Mouse (Mus musculus): Measurements from ENCODE around the gene Cwc25.
"Not testable (repeated sequence)": the region's sequence is repeated elsewhere in the genome, so short reads cannot be mapped to it uniquely, and the experiment has no call there.

The Cwc25 gene

DNA sequence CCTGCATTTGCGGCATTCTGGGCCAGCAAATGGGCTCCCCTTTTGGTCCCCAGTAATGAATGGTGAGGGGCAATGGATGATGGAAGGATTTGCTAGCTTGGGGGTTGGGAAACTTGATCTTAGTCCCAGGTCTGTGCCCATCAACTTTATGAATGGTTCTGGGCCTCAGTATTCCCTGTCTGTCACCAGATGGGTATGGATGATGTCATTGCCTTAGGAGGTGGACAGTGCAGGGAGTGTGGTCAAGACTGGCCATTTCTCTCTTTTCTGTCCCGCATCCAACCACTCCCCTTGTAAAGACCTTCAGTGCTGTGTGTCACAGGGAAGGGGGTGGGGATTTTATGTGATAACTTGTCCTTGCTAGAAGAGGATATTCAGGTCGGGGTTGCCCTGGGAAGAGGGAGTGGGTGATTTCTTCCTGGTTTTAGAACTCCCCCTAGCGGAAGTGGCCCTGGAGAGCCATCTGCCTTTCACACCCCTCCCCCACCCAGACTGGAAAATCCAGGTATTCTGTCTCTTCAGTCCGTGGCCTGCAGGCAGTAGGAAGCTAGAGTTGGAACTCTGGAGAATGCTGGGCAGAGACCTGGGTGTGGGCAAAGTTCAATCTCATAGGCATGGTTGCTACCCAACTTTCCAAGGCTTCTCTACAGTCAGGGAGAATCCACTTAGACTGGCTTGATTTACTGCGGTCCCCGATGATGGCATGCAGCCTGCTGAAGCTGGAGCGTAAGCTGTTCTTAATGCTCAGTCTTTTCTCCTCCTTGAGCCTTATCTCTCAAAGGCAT is 35.2 kb upstream of the Cwc25 start:
- peak; percentile 64 to 69 for DNase-seq (ENCODE audit: low spot score in 2 of 2)

DNA sequence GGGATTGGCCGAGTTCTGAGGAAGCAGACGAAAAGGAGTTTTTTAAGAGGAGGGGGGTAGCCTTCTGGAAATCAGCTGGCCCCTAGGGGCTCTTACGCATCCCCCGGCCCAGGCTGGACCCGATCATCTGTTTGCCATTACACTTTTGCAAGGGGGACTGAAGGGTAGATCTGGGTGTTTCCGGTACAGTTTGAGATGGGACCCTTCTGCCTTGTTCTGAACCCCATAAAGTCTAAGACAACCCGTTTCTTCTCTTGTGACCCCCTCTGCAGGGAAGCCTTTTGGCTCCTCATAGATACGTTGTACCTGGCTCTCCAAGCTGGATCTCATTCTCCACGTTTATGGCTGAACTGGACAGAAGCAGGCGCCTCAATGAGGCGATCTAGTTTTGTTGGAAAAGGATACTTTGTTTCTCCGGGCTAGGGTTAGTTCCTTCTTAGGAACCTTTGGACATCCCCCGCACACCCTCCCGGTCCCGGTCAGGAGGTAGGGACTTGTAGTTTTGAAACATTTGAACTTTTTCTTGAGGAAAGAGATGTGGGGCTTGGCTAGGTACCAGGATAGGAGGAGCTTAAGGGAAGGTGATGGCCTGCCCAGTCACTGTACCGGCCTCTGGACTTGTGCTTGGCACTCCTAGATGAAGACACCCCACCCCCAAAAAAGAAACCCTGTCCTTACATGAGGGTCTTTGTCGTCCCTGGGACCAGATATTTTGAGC is 34.5 kb upstream of the Cwc25 start:
- DNase-seq (ENCODE audit: low spot score in 2 of 2), result no peak

GRCm38 (mm10) chr11:97799994-97800690 is 33.8 kb upstream of the Cwc25 start:
- no peak for DNase-seq (ENCODE audit: low spot score in 2 of 2)

DNA sequence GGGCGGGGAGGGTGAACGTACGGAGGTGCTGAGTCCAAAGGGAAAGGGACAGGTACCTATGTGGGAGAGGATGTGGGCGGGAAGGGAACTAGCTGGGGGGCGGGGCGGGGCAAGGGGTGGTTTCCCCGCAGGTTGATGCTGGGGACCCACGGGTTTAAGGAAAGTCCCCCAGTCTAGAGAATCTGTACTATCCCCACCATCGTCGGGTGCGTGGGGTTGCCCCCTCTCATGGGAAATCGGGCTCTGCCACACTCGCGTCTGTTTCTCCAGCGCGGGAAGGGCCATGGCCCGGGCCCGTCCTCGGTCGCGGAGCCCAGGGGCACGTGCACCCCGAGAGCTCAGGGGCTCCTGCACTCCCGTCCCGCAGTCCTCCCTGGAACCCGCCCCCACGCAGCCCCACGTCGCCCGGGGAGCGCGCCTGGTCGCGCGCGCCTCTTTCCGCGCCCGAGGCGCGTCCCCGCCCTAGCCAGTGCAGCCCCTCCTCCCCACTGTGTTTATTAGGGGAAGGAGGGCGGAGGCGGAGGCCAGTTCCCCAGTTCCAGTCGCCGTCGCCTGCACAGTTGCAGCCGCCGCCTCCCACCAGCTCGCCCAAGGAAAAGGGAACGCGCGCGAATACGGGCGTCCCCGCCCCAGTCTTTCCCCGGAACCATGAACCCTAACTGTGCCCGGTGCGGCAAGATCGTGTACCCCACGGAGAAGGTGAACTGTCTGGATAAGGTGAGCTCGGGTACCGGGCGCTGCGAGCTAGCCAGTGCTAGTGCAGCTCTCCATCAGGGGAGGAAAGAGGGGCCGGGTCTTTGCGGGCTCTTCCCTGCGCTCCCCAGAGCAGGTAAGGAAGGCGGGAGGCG is 33.0 kb upstream of the Cwc25 start:
- peak; percentile 84 to 85 for DNase-seq (ENCODE audit: low spot score in 2 of 2)

- DNase-seq (ENCODE audit: low spot score in 2 of 2), result peak; percentile 94 to 96
These were observed 32.4 kb upstream of the Cwc25 start, which contains the start of gene Lasp1 for GRCm38 (mm10) chr11:97798782-97799145. TSS of gene Lasp1 (plus strand) at chr11:97799000.

DNA sequence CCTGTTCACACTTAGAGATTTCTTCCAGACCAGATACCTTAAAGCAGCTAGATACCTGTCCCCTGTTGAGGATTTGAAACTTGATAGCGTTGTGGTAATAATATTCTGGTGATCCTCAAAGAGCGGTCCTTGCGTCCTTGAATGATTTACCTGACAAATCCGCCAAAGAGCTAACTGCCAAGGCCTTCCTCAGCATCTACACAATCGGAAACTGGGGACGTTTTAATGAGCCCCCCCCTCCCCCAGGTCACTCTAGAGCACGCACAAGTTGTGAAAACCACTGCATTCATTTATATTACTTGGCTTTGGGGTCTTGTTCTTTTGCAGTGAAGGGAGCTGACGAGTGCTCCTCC is 31.7 kb upstream of the Cwc25 start:
- DNase-seq (ENCODE audit: low spot score in 2 of 2), result no peak

- no peak for DNase-seq (ENCODE audit: low spot score in 2 of 2)
These were observed 31.2 kb upstream of the Cwc25 start for GRCm38 (mm10) chr11:97797369-97798082.

DNA sequence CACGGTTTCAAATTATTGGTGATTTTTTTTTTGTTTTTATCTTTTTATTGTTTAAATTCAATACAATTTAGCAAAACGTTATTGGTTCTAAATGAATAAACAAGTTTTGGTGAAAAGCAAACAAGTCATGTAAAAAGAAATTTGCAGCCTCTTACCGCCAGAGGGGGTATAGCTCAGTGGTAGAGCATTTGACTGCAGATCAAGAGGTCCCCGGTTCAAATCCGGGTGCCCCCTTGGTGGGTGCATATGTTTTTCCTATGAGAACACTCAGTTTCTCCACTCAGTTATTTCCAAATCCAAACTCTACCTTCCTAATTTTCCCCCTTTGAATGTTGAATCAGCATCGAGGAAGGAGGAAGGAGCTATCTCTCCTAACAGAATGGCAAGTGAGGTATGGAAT is 30.6 kb upstream of the Cwc25 start:
- peak; percentile 83 to 92 for DNase-seq (ENCODE audit: low spot score in 2 of 2)

GRCm38 (mm10) chr11:97793165-97793564 is 26.8 kb upstream of the Cwc25 start:
- DNase-seq (ENCODE audit: low spot score in 2 of 2), result no peak

- DNase-seq (ENCODE audit: low spot score in 2 of 2), result not testable (repeated sequence)
These were observed 24.6 kb upstream of the Cwc25 start for GRCm38 (mm10) chr11:97790778-97791438.

GRCm38 (mm10) chr11:97789727-97790126 is 23.4 kb upstream of the Cwc25 start:
- DNase-seq (ENCODE audit: low spot score in 2 of 2), result no peak

- no peak for DNase-seq (ENCODE audit: low spot score in 2 of 2)
These were observed 21.6 kb upstream of the Cwc25 start for GRCm38 (mm10) chr11:97787961-97788360.

- DNase-seq (ENCODE audit: low spot score in 2 of 2), result no peak
These were observed 16.2 kb upstream of the Cwc25 start for GRCm38 (mm10) chr11:97782564-97782895.

GRCm38 (mm10) chr11:97781832-97782563 is 15.6 kb upstream of the Cwc25 start, which contains the start of gene Rpl23:
TSS of gene Rpl23 (minus strand) at chr11:97782437.
- DNase-seq (ENCODE audit: low spot score in 2 of 2), result peak; percentile 100

DNA sequence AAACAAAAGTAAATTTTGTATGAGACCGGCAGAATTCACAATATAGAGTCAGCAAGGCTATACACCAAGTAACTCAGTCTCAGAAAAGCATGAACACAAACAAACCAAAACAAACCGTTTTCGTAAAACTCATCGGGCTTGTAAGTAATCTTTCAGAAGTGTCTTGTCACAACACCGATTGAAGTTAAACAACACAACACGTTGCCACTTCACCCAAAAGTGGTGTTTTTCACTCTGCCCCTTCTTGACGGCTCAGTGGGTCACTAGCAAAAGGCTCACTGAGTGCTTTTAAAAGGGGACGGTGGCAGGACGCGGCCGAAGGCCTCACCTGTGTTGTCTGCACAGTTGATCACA is 15.1 kb upstream of the Cwc25 start:
- no peak for DNase-seq (ENCODE audit: low spot score in 2 of 2)

DNA sequence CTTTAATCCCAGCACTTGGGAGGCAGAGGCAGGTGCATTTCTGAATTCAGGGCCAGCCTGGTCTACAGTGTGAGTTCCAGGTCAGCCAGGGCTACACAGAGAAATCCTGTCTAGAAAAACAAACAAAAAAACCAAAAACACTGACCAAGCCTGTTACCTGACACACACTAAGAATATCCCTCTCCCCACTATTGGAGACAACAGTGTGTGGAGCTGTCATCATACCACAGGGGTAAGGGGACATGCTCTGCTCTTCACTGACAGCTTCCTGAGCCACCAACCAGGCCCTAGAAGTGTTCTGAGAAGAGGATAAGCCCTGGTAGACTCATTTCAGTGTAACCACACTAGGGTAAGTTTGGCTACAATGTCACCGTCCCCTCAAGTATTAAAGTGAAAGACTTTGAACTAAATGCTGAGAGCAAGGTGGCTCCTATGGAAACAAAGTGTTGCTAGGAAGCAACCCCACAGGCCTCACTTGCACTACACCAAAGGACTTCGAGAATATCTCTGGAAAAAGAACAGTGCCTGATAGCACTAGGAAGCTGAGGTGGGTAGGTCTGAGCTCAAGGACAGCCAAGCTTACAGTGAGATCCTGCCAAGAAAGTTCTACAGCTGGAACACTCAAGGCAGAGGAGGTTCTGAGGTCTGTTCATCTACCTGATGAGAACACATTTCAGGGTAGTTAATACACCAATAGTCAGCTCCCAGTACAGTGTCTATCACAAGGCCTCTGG is 13.8 kb upstream of the Cwc25 start:
- no peak for DNase-seq (ENCODE audit: low spot score in 2 of 2)

- DNase-seq (ENCODE audit: low spot score in 2 of 2), result no peak
These were observed 12.6 kb upstream of the Cwc25 start for GRCm38 (mm10) chr11:97778918-97779317.

DNA sequence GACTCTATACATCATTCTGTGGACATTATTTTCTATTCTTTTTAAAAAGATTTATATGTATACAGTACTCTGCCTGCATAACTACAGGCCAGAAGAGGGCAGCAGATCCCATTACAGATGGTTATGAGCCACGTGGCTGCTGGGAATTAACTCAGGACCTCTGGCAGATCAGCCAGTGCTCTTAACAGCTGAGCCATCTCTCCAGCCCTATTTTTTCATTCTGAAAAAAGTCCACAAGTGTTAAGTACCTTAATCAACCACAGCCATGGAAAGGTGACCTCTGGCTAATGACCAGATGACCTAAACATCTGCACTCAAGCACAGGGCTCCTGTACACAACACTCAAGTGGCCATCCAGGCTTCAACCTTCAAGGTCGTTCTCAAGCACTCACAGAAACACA is 10.8 kb upstream of the Cwc25 start:
- DNase-seq (ENCODE audit: low spot score in 2 of 2), result no peak

DNA sequence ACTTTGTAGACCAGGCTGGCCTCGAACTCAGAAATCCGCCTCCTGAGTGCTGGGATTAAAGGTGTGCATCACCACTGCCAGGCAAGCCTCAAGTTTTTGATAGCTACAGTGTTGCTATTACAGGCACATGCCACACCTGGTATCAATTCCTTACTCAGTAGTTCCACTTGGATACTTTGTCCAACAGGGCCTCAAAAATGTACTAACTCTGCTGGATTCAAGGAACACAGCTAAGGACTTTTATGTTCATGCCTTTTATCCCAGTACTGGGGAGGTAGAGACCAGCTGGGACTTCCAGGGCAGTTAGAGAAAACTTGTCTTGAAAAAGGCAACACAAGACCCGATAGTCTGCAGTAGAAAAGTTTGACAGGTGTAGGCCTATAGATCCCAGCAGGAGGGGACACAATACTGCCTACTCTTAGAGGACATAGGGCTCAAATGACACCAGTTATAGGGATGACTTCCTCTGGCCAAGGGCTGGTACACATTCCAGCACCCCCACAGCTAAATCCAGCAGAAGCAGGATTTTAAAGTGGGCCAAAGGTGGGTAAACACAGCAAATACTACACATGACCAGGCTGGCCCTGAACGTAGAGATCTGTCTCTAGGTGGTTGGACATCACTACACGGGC is 10.3 kb upstream of the Cwc25 start:
- no peak for DNase-seq (ENCODE audit: low spot score in 2 of 2)
